Mouse (Mus musculus): ENCODE results near the gene Gm6614. TPM values are rescaled to one million over a fixed set of nuclear protein-coding genes. Genes with fewer than 3 reads are reported as not detected.
A peak's percentile ranks its signal among the peaks of the same experiment; 100 is the strongest.

Gene Gm6614
- total and polyA plus RNA-seq, 2 experiments, result 0.09 TPM; not detected in 1

DNA sequence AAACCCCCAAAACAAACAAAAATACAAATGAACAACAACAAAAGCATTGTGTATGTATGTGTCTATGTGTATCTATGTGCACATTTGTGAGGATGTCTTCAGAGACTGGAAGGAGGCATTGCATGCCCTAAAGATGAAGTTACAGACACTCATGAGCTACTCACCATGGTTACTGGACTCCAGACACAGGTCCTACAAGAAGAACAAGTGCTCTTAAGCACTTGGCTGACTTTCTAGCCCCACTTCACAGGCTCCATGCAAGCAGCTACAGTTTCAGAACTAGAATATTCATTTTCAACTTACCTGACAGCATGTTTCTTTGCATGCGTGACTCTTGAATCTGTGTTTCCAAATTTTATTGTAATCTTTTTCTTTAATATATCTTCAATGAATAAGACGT lies 24.6 kb upstream of the Gm6614 start:
- no peaks in the 10 kb centered on the region for H3K36me3 ChIP-seq (ENCODE audit: control insufficient read depth, insufficient read depth, low read length)
- peaks cover 3% of the 10 kb centered on the region; the same call in 1 of the 2 replicates for H3K4me1 ChIP-seq (ENCODE audit: control insufficient read depth, insufficient read depth, low read length)

GRCm38 (mm10) chr6:142021671-142022070 lies 10.5 kb upstream of the Gm6614 start:
- Histone ChIP-seq H3K79me2 (ENCODE audit: control insufficient read depth, insufficient read depth, low read length) (no peaks in the 10 kb centered on the region), H3K36me3 (ENCODE audit: control insufficient read depth, insufficient read depth, low read length) (no peaks in the 10 kb centered on the region), H3K4me1 (ENCODE audit: control insufficient read depth, insufficient read depth, low read length) (peaks cover 5% of the 10 kb centered on the region; the same call in 1 of the 2 replicates), H3K4me3 (ENCODE audit: insufficient read depth, low read depth, low read length) (no peak overlapping the region), H3K9ac (ENCODE audit: low read depth, low read length) (no peak overlapping the region), H3K27ac (replicated peaks; ENCODE audit: insufficient read depth, low read depth, low read length) (no peak overlapping the region), H3K27me3 (ENCODE audit: control insufficient read depth, insufficient read depth, low read length) (no peaks in the 10 kb centered on the region)
- WGBS, result 14% methylated on average over 3 of the region's 3 CpGs
- peak; percentile 87 for DNase-seq (ENCODE audit: extremely low read depth, low read depth, low spot score)
- TF ChIP-seq CTCF (IDR thresholded peaks at IDR 0.05; ENCODE audit: low read depth, low read length) (no peak), POLR2A (IDR thresholded peaks at IDR 0.05; ENCODE audit: extremely low read depth, insufficient read depth, low read length) (no peak)

More for the DNA sequence above, 24.6 kb upstream of the Gm6614 start:
- no peaks in the 10 kb centered on the region for H3K27me3 ChIP-seq (ENCODE audit: control insufficient read depth, insufficient read depth, low read length)
- no peak for DNase-seq (ENCODE audit: extremely low read depth, low read depth, low spot score)
- no peak overlapping the region for H3K27ac ChIP-seq (replicated peaks; ENCODE audit: insufficient read depth, low read depth, low read length)
- TF ChIP-seq CTCF (IDR thresholded peaks at IDR 0.05; ENCODE audit: low read depth, low read length) (no peak), POLR2A (IDR thresholded peaks at IDR 0.05; ENCODE audit: extremely low read depth, insufficient read depth, low read length) (no peak)
- H3K9ac ChIP-seq (ENCODE audit: low read depth, low read length), result no peak overlapping the region
- H3K79me2 ChIP-seq (ENCODE audit: control insufficient read depth, insufficient read depth, low read length), result no peaks in the 10 kb centered on the region
- no peak overlapping the region for H3K4me3 ChIP-seq (ENCODE audit: insufficient read depth, low read depth, low read length)
- WGBS, result 84% methylated on average over 2 of the region's 2 CpGs

DNA sequence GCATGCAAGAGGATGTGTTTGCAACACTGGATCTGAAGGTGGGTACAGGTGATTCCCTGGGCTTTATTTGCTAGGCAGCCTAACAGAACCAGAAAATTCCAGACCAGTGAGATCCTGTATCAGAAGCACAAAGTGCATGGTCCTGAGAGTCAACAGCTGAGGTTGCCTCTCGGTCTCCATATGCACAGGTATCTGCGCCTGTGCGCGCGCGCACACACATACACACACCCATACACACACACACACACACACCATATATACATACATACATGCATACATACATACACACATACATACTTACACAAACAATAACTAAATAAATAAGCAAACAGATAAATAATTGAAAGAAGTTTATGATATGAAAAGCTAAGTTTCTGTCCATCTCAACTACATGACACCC lies 24.4 kb downstream of the Gm6614 start:
- H3K27ac ChIP-seq (replicated peaks; ENCODE audit: insufficient read depth, low read depth, low read length), result no peak overlapping the region
- TF ChIP-seq POLR2A (IDR thresholded peaks at IDR 0.05; ENCODE audit: extremely low read depth, insufficient read depth, low read length) (no peak), CTCF (IDR thresholded peaks at IDR 0.05; ENCODE audit: low read depth, low read length) (no peak)
- H3K79me2 ChIP-seq (ENCODE audit: control insufficient read depth, insufficient read depth, low read length), result no peaks in the 10 kb centered on the region
- no peak overlapping the region for H3K9ac ChIP-seq (ENCODE audit: low read depth, low read length)
- no peak overlapping the region for H3K4me3 ChIP-seq (ENCODE audit: insufficient read depth, low read depth, low read length)
- H3K27me3 ChIP-seq (ENCODE audit: control insufficient read depth, insufficient read depth, low read length), result no peaks in the 10 kb centered on the region
- WGBS, result 97% methylated on average over 6 of the region's 6 CpGs
- H3K36me3 ChIP-seq (ENCODE audit: control insufficient read depth, insufficient read depth, low read length), result no peaks in the 10 kb centered on the region
- no peak for DNase-seq (ENCODE audit: extremely low read depth, low read depth, low spot score)
- no peaks in the 10 kb centered on the region for H3K4me1 ChIP-seq (ENCODE audit: control insufficient read depth, insufficient read depth, low read length)

- Histone ChIP-seq H3K27ac (replicated peaks; ENCODE audit: insufficient read depth, low read depth, low read length) (no peak overlapping the region), H3K4me3 (ENCODE audit: insufficient read depth, low read depth, low read length) (no peak overlapping the region), H3K27me3 (ENCODE audit: control insufficient read depth, insufficient read depth, low read length) (no peaks in the 10 kb centered on the region), H3K36me3 (ENCODE audit: control insufficient read depth, insufficient read depth, low read length) (no peaks in the 10 kb centered on the region), H3K79me2 (ENCODE audit: control insufficient read depth, insufficient read depth, low read length) (no peaks in the 10 kb centered on the region), H3K4me1 (ENCODE audit: control insufficient read depth, insufficient read depth, low read length) (no peaks in the 10 kb centered on the region), H3K9ac (ENCODE audit: low read depth, low read length) (no peak overlapping the region)
- TF ChIP-seq POLR2A (IDR thresholded peaks at IDR 0.05; ENCODE audit: extremely low read depth, insufficient read depth, low read length), result no peak
- no peak for TF ChIP-seq CTCF (IDR thresholded peaks at IDR 0.05; ENCODE audit: low read depth, low read length)
- 89% methylated on average over 3 of the region's 3 CpGs for WGBS
- no peak for DNase-seq (ENCODE audit: extremely low read depth, low read depth, low spot score)
Measured at GRCm38 (mm10) chr6:141984644-141985043, 26.6 kb downstream of the Gm6614 start.

- Histone ChIP-seq H3K79me2 (ENCODE audit: control insufficient read depth, insufficient read depth, low read length) (no peaks in the 10 kb centered on the region), H3K4me3 (ENCODE audit: insufficient read depth, low read depth, low read length) (no peak overlapping the region), H3K27ac (replicated peaks; ENCODE audit: insufficient read depth, low read depth, low read length) (peak overlapping the region; percentile 74), H3K9ac (ENCODE audit: low read depth, low read length) (no peak overlapping the region), H3K4me1 (ENCODE audit: control insufficient read depth, insufficient read depth, low read length) (peaks cover 9% of the 10 kb centered on the region), H3K27me3 (ENCODE audit: control insufficient read depth, insufficient read depth, low read length) (no peaks in the 10 kb centered on the region), H3K36me3 (ENCODE audit: control insufficient read depth, insufficient read depth, low read length) (no peaks in the 10 kb centered on the region)
- 26% methylated on average over 1 of the region's 1 CpGs for WGBS
- no peak for TF ChIP-seq POLR2A (IDR thresholded peaks at IDR 0.05; ENCODE audit: extremely low read depth, insufficient read depth, low read length)
- no peak for TF ChIP-seq CTCF (IDR thresholded peaks at IDR 0.05; ENCODE audit: low read depth, low read length)
- DNase-seq (ENCODE audit: extremely low read depth, low read depth, low spot score), result peak; percentile 94
Measured at GRCm38 (mm10) chr6:141962420-141962819, 48.8 kb downstream of the Gm6614 start.

DNA sequence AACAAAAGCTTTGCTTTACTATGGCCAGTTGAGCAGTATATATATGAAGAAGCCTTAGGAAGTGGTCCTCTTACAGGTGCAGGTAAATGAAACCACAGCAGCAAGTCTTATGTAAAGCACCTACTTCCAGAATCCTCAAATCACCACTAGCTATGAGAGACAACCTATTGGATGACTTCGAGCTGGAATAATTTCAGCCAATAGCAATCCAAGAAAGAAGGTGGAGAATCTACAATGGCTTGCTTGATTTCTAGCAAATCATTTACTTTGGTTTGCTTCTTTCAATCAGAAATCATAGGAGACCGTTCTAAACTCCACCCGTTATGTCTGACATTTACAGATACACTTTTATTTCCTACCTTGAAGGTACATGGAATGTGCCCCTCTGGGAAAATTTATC lies 49.4 kb downstream of the Gm6614 start:
- no peak overlapping the region for H3K4me3 ChIP-seq (ENCODE audit: insufficient read depth, low read depth, low read length)
- H3K79me2 ChIP-seq (ENCODE audit: control insufficient read depth, insufficient read depth, low read length), result no peaks in the 10 kb centered on the region
- no peaks in the 10 kb centered on the region for H3K27me3 ChIP-seq (ENCODE audit: control insufficient read depth, insufficient read depth, low read length)
- peak; percentile 91 for DNase-seq (ENCODE audit: extremely low read depth, low read depth, low spot score)
- H3K27ac ChIP-seq (replicated peaks; ENCODE audit: insufficient read depth, low read depth, low read length), result peak overlapping the region; percentile 74
- 24% methylated on average over 3 of the region's 3 CpGs for WGBS
- peaks cover 9% of the 10 kb centered on the region for H3K4me1 ChIP-seq (ENCODE audit: control insufficient read depth, insufficient read depth, low read length)
- H3K9ac ChIP-seq (ENCODE audit: low read depth, low read length), result no peak overlapping the region
- TF ChIP-seq POLR2A (IDR thresholded peaks at IDR 0.05; ENCODE audit: extremely low read depth, insufficient read depth, low read length), result no peak
- no peaks in the 10 kb centered on the region for H3K36me3 ChIP-seq (ENCODE audit: control insufficient read depth, insufficient read depth, low read length)
